Mouse (Mus musculus) ovary, adult 2 months (tissue): ENCODE results near the gene Ctsll3. TPM values are rescaled to one million over a fixed set of nuclear protein-coding genes. Genes with fewer than 3 reads are reported as not detected.

Experiments
- polyA plus RNA-seq: library from polyadenylated mRNA; depleted of rRNA; stranded (reverse); fragments of >200 nt; gene quantifications from 2 replicates; pipeline ENCODE4 v1.2.3, GENCODE M21; 2012; rRNA removed

The Ctsll3 gene
- not detected in 2 replicates for polyA plus RNA-seq

GRCm38 (mm10) chr13:60802749-60803148, at the start of gene Ctsll3:
Ctsll3 (minus strand) TSS chr13:60802849.

DNA sequence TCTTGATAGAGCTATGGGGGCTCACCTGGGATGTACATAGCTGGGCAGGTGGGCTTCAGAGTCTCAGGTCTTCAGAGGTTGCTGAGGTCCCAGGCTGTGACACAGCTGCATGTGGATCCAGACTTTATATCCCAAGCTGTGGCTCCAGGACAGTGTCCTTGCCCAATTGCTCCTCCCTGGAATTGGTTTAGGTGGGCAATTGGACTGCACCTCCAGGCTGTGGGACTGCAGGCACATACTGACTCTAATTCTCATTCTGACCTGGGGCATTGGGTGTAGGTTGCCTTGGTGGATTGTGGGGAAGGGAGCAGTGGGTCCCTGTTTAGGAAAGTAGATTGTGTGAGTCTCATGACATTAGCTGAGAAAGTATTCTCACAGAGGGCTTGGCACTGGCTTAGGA, 16.4 kb downstream of the Ctsll3 start, which contains the start of gene BC051665:
TSS of gene BC051665 (minus strand) at position 101 of the 400 bp plus-strand sequence.

Other genes starting within 250 kb of the Ctsll3 start
- gene Dapk1, start 200.9 kb downstream of the Ctsll3 start, polyA plus RNA-seq: 122 and 135 TPM in 2 replicates
- gene BC051665, start 16.5 kb downstream of the Ctsll3 start, polyA plus RNA-seq: not detected in 2 replicates
- gene 4930486L24Rik, start 61.6 kb upstream of the Ctsll3 start, polyA plus RNA-seq: 0.12 TPM in 1 of 2 replicates, not detected in the other
- gene Gm49392, start 94.0 kb upstream of the Ctsll3 start, polyA plus RNA-seq: 0.14 TPM in 1 of 2 replicates, not detected in the other
- 0.76 and 1.4 TPM in 2 replicates for gene Ctla2b, start 94.6 kb upstream of the Ctsll3 start, polyA plus RNA-seq
- not detected in 2 replicates for gene Tpbpb, start 102.0 kb upstream of the Ctsll3 start, polyA plus RNA-seq
- not detected in 2 replicates for gene Gm49393, start 132.7 kb upstream of the Ctsll3 start, polyA plus RNA-seq
- 0.75 TPM in 1 of 2 replicates, not detected in the other for gene Gm49391, start 133.7 kb upstream of the Ctsll3 start, polyA plus RNA-seq
- gene Ctla2a, start 133.8 kb upstream of the Ctsll3 start, polyA plus RNA-seq: 9.6 and 12.4 TPM in 2 replicates
- gene Tpbpa, start 139.1 kb upstream of the Ctsll3 start, polyA plus RNA-seq: not detected in 2 replicates
- not detected in 2 replicates for gene Ctsj, start 203.1 kb upstream of the Ctsll3 start, polyA plus RNA-seq
- not detected in 2 replicates for gene Ctsq, start 237.8 kb upstream of the Ctsll3 start, polyA plus RNA-seq